Mouse (Mus musculus) G1E (cell line): Measurements from ENCODE around the gene Birc7. TPM values are rescaled to one million over a fixed set of nuclear protein-coding genes. Genes with fewer than 3 reads are reported as not detected.
A peak's percentile ranks its signal among the peaks of the same experiment; 100 is the strongest.

Experiments used
- ATAC-seq: 2 replicates; pipeline ENCODE4 v1.8.0; 2016; ENCODE audit warnings: mild to moderate bottlenecking; ENCODE audit not compliant: insufficient number of reproducible peaks, poor library complexity, low FRiP score, severe bottlenecking; ENCODE audit errors: extremely low read depth
- DNase-seq: peaks from one replicate; pipeline ENCODE4 v3.0.0; 2012; ENCODE audit warnings: low spot score
- H3K27me3 ChIP-seq: 2 replicates; pipeline ENCODE4 v1.6.1; 2012; ENCODE audit warnings: mild to moderate bottlenecking, low read length, inconsistent platforms; ENCODE audit not compliant: insufficient read depth
- H3K36me3 ChIP-seq: replicated peaks from 2 replicates; pipeline ENCODE3; 2012; ENCODE audit warnings: mild to moderate bottlenecking, inconsistent platforms
- H3K4me1 ChIP-seq: 2 replicates; pipeline ENCODE4 v1.6.1; 2012; ENCODE audit warnings: low read depth, low read length, inconsistent platforms, mixed read lengths; ENCODE audit not compliant: insufficient read depth
- H3K4me3 ChIP-seq: 2 replicates; pipeline ENCODE4 v1.5.1; 2012; ENCODE audit warnings: low read depth, mild to moderate bottlenecking, inconsistent platforms, low read length, moderate library complexity, mixed read lengths
- H3K9me3 ChIP-seq: replicated peaks from 2 replicates; pipeline ENCODE4 v1.6.1; 2012; ENCODE audit warnings: inconsistent platforms
- CTCF ChIP-seq: IDR thresholded peaks from 2 replicates; pipeline ENCODE4 v1.5.1; 2012; ENCODE audit warnings: low read depth, low read length, inconsistent platforms, mixed read lengths
- GATA1 ChIP-seq: IDR thresholded peaks from 2 replicates; pipeline ENCODE4 v1.6.1; 2012; ENCODE audit warnings: borderline replicate concordance, low read length, inconsistent platforms, mixed read lengths
- GATA2 ChIP-seq: IDR thresholded peaks from 2 replicates; pipeline ENCODE4 v1.6.1; 2012; ENCODE audit warnings: low read depth, low read length, inconsistent platforms, borderline replicate concordance
- POLR2AphosphoS5 ChIP-seq: IDR thresholded peaks from 2 replicates; pipeline ENCODE4 v1.6.1; 2012; ENCODE audit warnings: low read depth, low read length, inconsistent platforms; ENCODE audit not compliant: insufficient replicate concordance
- TAL1 ChIP-seq: conservative IDR thresholded peaks from 2 replicates; pipeline ENCODE4 v1.6.1; 2012; ENCODE audit warnings: low read depth, low read length, inconsistent platforms, mixed read lengths
- polyA plus RNA-seq: library from polyadenylated mRNA; stranded (reverse); fragments of >175 nt; gene quantifications from 2 replicates; pipeline ENCODE4 v1.2.3, GENCODE M21; 2012
- total RNA-seq, 2 experiments: library from RNA; stranded (forward) in 1 of 2; stranded (reverse) in 1 of 2; fragments of 200-1000 nt in 1 of 2; fragments of >200 nt in 1 of 2; fragmentation: Nextera tagmentation in 1 of 2; gene quantifications; 2 replicates each; pipeline ENCODE4 v1.2.3; 2014 to 2017

Birc7 gene
- total and polyA plus RNA-seq, 3 experiments: not detected

DNA sequence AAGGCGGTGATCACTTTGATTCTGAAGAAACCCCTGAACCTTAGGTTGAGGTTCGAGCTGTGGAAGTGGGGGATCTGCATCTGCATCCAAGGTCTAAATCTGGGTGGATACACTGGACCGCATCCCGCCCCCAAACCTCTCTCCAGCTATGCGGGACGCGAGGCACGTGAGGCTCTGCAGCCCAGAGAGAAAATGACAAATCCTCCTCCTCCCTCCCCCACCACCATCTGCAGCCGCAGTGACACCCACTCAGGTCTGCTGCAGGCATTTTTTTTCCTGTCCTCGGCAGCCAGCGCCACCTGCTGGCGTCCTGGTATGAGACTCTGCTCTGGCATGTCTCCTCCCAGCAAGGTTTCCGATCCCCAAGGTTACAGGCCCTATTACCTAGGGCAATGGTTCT is 34.1 kb upstream of the Birc7 start:
- Histone ChIP-seq H3K4me3 (no peak overlapping the region), H3K27me3 (peaks cover 41% of the 10 kb centered on the region), H3K9me3 (peaks cover 46% of the 10 kb centered on the region), H3K36me3 (no peaks in the 10 kb centered on the region), H3K4me1 (no peaks in the 10 kb centered on the region)
- DNase-seq (no peak), ATAC-seq (no peak)
- no peak for TF ChIP-seq GATA1
- TF ChIP-seq TAL1: no peak
- TF ChIP-seq CTCF: no peak
- TF ChIP-seq GATA2: no peak
- TF ChIP-seq POLR2AphosphoS5: no peak

GRCm38 (mm10) chr2:180895321-180895720 is 33.5 kb upstream of the Birc7 start:
- TF ChIP-seq TAL1 (no peak), GATA1 (no peak), POLR2AphosphoS5 (no peak), CTCF (no peak), GATA2 (no peak)
- ATAC-seq: no peak

GRCm38 (mm10) chr2:180895837-180896525 is 32.8 kb upstream of the Birc7 start:
- no peaks in the 10 kb centered on the region for H3K36me3 ChIP-seq
- peaks cover 38% of the 10 kb centered on the region for H3K9me3 ChIP-seq
- DNase-seq (no peak), ATAC-seq (no peak)
- no peaks in the 10 kb centered on the region for H3K4me1 ChIP-seq
- no peak overlapping the region for H3K4me3 ChIP-seq
- no peak for TF ChIP-seq CTCF
- TF ChIP-seq TAL1: no peak
- TF ChIP-seq POLR2AphosphoS5: no peak
- TF ChIP-seq GATA2: no peak
- no peak for TF ChIP-seq GATA1
- peaks cover 31% of the 10 kb centered on the region for H3K27me3 ChIP-seq

More at GRCm38 (mm10) chr2:180895321-180895720, 33.5 kb upstream of the Birc7 start:
- Histone ChIP-seq H3K4me3 (no peak overlapping the region), H3K9me3 (peaks cover 44% of the 10 kb centered on the region), H3K4me1 (no peaks in the 10 kb centered on the region), H3K36me3 (no peaks in the 10 kb centered on the region), H3K27me3 (peaks cover 36% of the 10 kb centered on the region)
- no peak for DNase-seq

DNA sequence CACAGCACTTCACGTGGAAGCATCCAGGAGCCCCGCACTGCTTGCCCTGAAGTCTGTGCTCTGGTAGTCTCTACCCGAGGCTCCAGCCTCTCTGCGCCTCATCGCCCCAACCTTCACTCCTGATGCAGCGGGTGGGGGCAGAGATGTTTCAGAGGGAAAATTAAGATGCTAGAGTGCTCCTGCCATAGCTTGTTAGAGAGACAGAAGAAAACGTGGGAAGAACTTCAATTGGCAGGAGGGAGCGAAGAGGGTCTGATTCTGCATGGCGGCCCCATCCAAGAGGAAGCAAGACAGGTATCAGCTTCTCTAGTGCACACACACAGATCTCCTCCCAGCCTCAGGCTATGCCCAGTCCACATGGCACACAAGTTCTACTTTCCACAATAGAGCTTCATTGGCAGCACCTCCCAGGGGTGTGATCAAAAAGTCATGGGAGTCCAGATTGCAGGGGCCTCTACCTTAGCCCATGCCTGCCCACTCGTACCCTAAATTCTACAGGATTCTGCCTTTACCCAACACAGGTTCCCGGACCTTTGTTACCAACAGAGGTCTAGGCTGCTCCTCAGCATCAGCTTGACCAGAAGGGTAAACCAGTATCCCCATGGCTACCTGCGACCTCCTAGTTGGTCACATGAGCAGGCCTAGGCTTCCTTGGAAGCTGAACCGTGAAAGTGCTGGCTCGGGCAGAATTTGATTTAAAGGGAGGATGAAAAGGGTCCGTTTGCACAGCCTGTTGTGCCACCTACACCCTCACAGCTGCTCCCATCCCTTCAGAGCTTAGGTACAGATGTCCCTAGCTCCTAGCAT is 31.8 kb upstream of the Birc7 start:
- Histone ChIP-seq H3K27me3 (peaks cover 25% of the 10 kb centered on the region), H3K4me3 (no peak overlapping the region), H3K36me3 (no peaks in the 10 kb centered on the region), H3K9me3 (peaks cover 28% of the 10 kb centered on the region), H3K4me1 (no peaks in the 10 kb centered on the region)
- DNase-seq (no peak), ATAC-seq (no peak)
- TF ChIP-seq GATA1 (no peak), TAL1 (no peak), POLR2AphosphoS5 (no peak)

- peaks cover 21% of the 10 kb centered on the region for H3K27me3 ChIP-seq
- H3K4me3 ChIP-seq: no peak overlapping the region
- H3K36me3 ChIP-seq: peaks cover 7% of the 10 kb centered on the region
- ATAC-seq (no peak), DNase-seq (no peak)
- peaks cover 20% of the 10 kb centered on the region for H3K9me3 ChIP-seq
- TF ChIP-seq CTCF (no peak), GATA2 (no peak), TAL1 (no peak), POLR2AphosphoS5 (no peak), GATA1 (no peak)
- no peaks in the 10 kb centered on the region for H3K4me1 ChIP-seq
Measured at GRCm38 (mm10) chr2:180897857-180898256, 31.0 kb upstream of the Birc7 start.

DNA sequence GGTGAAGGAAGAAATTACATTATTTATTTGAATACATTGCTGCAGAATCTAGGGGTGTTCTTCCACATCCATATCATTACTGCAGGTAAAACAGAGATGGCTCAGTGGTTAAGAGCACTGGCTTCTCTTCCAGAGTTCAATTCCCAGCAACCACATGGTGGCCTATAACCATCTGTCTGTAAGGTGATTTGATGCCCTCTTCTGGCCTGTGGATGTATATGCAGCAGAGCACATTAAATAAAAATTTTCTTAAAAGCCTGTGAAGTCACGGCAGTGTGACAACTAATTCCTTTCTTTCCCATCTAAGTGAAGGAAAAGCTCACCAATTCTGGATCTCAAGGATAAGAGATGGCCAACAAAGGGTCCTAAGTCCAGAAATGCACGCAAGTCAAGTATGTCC is 26.7 kb upstream of the Birc7 start:
- TF ChIP-seq TAL1: no peak
- no peak for TF ChIP-seq GATA2
- no peak for TF ChIP-seq CTCF
- TF ChIP-seq GATA1: no peak
- no peak for TF ChIP-seq POLR2AphosphoS5
- Histone ChIP-seq H3K9me3 (no peaks in the 10 kb centered on the region), H3K27me3 (peaks cover 8% of the 10 kb centered on the region; the same call in 1 of the 2 replicates), H3K4me3 (no peak overlapping the region), H3K36me3 (peaks cover 43% of the 10 kb centered on the region), H3K4me1 (peaks cover 13% of the 10 kb centered on the region)
- ATAC-seq (peak; percentile 40; the same call in 1 of the 2 replicates), DNase-seq (no peak)
